Mouse (Mus musculus): ENCODE measurements around the gene Rapgef1. TPM values are rescaled to one million over a fixed set of nuclear protein-coding genes. Genes with fewer than 3 reads are reported as not detected.
A peak's percentile ranks its signal among the peaks of the same experiment; 100 is the strongest.

Rapgef1 gene
- total and polyA plus RNA-seq, 3 experiments: 86.5 to 185 (median 170) TPM

DNA sequence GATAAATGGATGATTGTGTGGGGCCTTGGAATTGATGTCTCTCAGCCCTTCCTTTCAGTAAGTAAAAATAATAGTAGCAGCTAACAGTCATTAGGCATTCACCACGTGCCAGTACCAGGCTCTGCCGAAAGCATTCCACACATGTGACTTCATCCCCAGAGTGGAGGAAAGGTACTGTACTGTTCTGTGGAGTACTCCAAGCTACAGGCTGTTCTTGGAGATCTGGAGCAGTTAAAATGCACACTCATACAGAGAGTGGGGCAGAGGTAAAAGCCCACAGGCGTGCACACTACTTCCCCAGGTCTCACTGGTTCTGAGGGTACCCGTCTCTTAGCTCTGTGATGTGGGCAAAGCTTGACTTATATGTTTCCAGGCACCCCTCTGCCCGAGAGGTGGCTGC lies 8.7 kb downstream of the Rapgef1 start:
- dilution Hi-C loops (cut with MboI; ENCODE audit: extremely low pct_ligation_motif_present, extremely low pct_unique_long_range_greater_than_20kb, low sequenced_read_pairs) (no loop called here), in situ Hi-C loops (cut with MboI; ENCODE audit: low pct_ligation_motif_present, low pct_unique_long_range_greater_than_20kb, low sequenced_read_pairs) (loop anchor here (5.0 kb wide), 1 partner anchor 44 kb away; no protein-coding TSS in a partner anchor)
- Histone ChIP-seq H3K4me2 (ENCODE audit: insufficient read depth, low read depth, poor library complexity, severe bottlenecking) (peak overlapping the region; percentile 42), H3K9ac (ENCODE audit: insufficient read depth, low read depth) (peak overlapping the region; percentile 24), H3K9me3 (replicated peaks; ENCODE audit: low read length) (no peaks in the 10 kb centered on the region), H3K79me2 (replicated peaks; ENCODE audit: control insufficient read depth, extremely low read depth, insufficient read depth, poor library complexity, severe bottlenecking) (peaks cover 75% of the 10 kb centered on the region), H3K27ac (ENCODE audit: insufficient read depth, low read depth) (peak overlapping the region; percentile 98), H3K4me3 (replicated peaks in 1 of 3; ENCODE audit: low read depth in 2 of 3, low read length in 2 of 3, poor library complexity in 1 of 3) (no peak overlapping the region), H3K36me3 (replicated peaks in 1 of 2; ENCODE audit: control insufficient read depth in 1 of 2, insufficient read depth in 1 of 2, low read length in 1 of 2) (peaks cover 9 to 57% of the 10 kb centered on the region in 2 experiments), H3K4me1 (ENCODE audit: control insufficient read depth in 1 of 2, insufficient read depth in 2 of 2) (peaks cover 72 to 95% of the 10 kb centered on the region in 2 experiments), H3K27me3 (replicated peaks) (no peaks in the 10 kb centered on the region)
- no peak for DNase-seq (ENCODE audit: extremely low read depth)
- TF ChIP-seq POLR2A (IDR thresholded peaks at IDR 0.05; ENCODE audit: low read depth, low read length) (no peak), GABPA (IDR thresholded peaks at IDR 0.05; ENCODE audit: insufficient replicate concordance, low read depth, low read length) (no peak), MYC (IDR thresholded peaks at IDR 0.05; ENCODE audit: low read depth, low read length) (peak; percentile 69), NELFE (IDR thresholded peaks at IDR 0.05; ENCODE audit: low read depth, low read length) (0 out of 2 replicates have a peak, but pooled peaks have one; percentile 26), MXI1 (IDR thresholded peaks at IDR 0.05; ENCODE audit: low read depth, low read length) (no peak), ZMIZ1 (IDR thresholded peaks at IDR 0.05; ENCODE audit: low read depth, low read length) (no peak), ETS1 (conservative IDR thresholded peaks at IDR 0.05; ENCODE audit: low read depth, low read length) (0 out of 2 replicates have a peak, but pooled peaks have one; percentile 36), ZKSCAN1 (IDR thresholded peaks at IDR 0.05; ENCODE audit: borderline replicate concordance, low read depth, low read length) (no peak), TBP (conservative IDR thresholded peaks at IDR 0.05; ENCODE audit: low read depth, low read length) (no peak), UBTF (IDR thresholded peaks at IDR 0.05; ENCODE audit: low read depth, low read length) (no peak; the same call in 1 of the 2 replicates), MAX (IDR thresholded peaks at IDR 0.05; ENCODE audit: low read length) (peak; percentile 81), POLR2AphosphoS2 (IDR thresholded peaks at IDR 0.05; ENCODE audit: low read depth, low read length) (no peak), JUND (conservative IDR thresholded peaks at IDR 0.05; ENCODE audit: low read depth, low read length) (0 out of 2 replicates have a peak, but pooled peaks have one; percentile 29), CHD2 (IDR thresholded peaks at IDR 0.05; ENCODE audit: low read length) (no peak), ELF1 (IDR thresholded peaks at IDR 0.05; ENCODE audit: low read depth, low read length) (no peak), IRF4 (IDR thresholded peaks at IDR 0.05; ENCODE audit: low read depth, low read length) (peak; percentile 82), KAT2A (IDR thresholded peaks at IDR 0.05; ENCODE audit: insufficient replicate concordance, low read length) (no peak), ZC3H11A (IDR thresholded peaks at IDR 0.05; ENCODE audit: low read depth, low read length) (no peak), TCF12 (IDR thresholded peaks at IDR 0.05; ENCODE audit: low read depth, low read length) (peak; percentile 16; the same call in 1 of the 2 replicates), ZNF384 (IDR thresholded peaks at IDR 0.05; ENCODE audit: low read depth, low read length) (no peak), RCOR1 (conservative IDR thresholded peaks at IDR 0.05; ENCODE audit: low read depth, low read length) (no peak), BHLHE40 (IDR thresholded peaks at IDR 0.05; ENCODE audit: low read depth, low read length) (peak; percentile 85), SMC3 (IDR thresholded peaks at IDR 0.05; ENCODE audit: low read depth, low read length) (no peak), RAD21 (IDR thresholded peaks at IDR 0.05; ENCODE audit: low read depth, low read length) (no peak), EP300 (IDR thresholded peaks at IDR 0.05; ENCODE audit: low read length) (peak; percentile 58), NRF1 (IDR thresholded peaks at IDR 0.05; ENCODE audit: low read depth, low read length) (no peak), SIN3A (IDR thresholded peaks at IDR 0.05; ENCODE audit: low read length) (no peak), JUN (IDR thresholded peaks at IDR 0.05; ENCODE audit: insufficient read depth, low read depth, low read length) (peak; percentile 38; the same call in 1 of the 2 replicates), HCFC1 (IDR thresholded peaks at IDR 0.05; ENCODE audit: low read depth, low read length) (no peak), USF2 (conservative IDR thresholded peaks at IDR 0.05; ENCODE audit: low read depth, low read length) (no peak; the same call in 1 of the 2 replicates)

All from CH12.LX (cell line).